9 mouse cellular contexts compared by ENCODE assay signal in genomic region chr5:25025309-25026019, GRCm38 (mm10).
DNase-seq lines count a peak whose midpoint lies in the region; ATAC-seq and TF ChIP-seq lines count a peak whose summit lies in the region.
"Had no signal": no experiment of that assay in that cellular context is flagged by ENCODE, and none has a peak within 500 bp of the region (broad histone marks: within the 10 kb centered on the region; RNA-seq: fewer than 3 reads in every experiment).

No protein-coding gene starts in this region.

- peaks cover 8% of the 10 kb centered on the region for H3K4me1 ChIP-seq in kidney, embryonic 15.5 days
- H3K4me1 ChIP-seq: embryonic facial prominence, embryonic 13.5 days had no signal

- H3K9me3 ChIP-seq in kidney, embryonic 15.5 days (replicated peaks): no peaks in the 10 kb centered on the region
- H3K9me3 ChIP-seq: embryonic facial prominence, embryonic 13.5 days had no signal

- H3K36me3 ChIP-seq in kidney, embryonic 15.5 days: no peaks in the 10 kb centered on the region; the same call in 1 of the 2 replicates
- H3K36me3 ChIP-seq: embryonic facial prominence, embryonic 13.5 days had no signal

- H3K4me2 ChIP-seq in kidney, embryonic 15.5 days: no peak overlapping the region
- H3K4me2 ChIP-seq: embryonic facial prominence, embryonic 13.5 days had no signal

- peak; percentile 28 for TF ChIP-seq CTCF in gastrocnemius, adult 2 months (IDR thresholded peaks at IDR 0.05)

- intact Hi-C loops in gastrocnemius, adult 2 months (cut with DNase I): loop anchor here (5.0 kb wide), 1 partner anchor 72 kb away; no protein-coding TSS in a partner anchor

- no peak overlapping the region for H3K9ac ChIP-seq in kidney, embryonic 15.5 days
- H3K9ac ChIP-seq: embryonic facial prominence, embryonic 13.5 days had no signal

- peak overlapping the region; percentile 53 for H3K27ac ChIP-seq in gastrocnemius, adult 2 months
- no peak overlapping the region for H3K27ac ChIP-seq in kidney, embryonic 15.5 days
- H3K27ac ChIP-seq: embryonic facial prominence, embryonic 13.5 days had no signal

- DNase-seq in kidney, adult 18-20 months: peak; percentile 21
- no peak for DNase-seq in kidney, adult 11 months
- peak; percentile 78 for DNase-seq in gastrocnemius, adult 2 months
- peak; percentile 71 for DNase-seq in skeletal muscle tissue, adult 2 months (ENCODE audit: low read depth, low spot score)
- DNase-seq in embryo, embryonic 11 days: no peak
- no peak for DNase-seq in layer of hippocampus, postnatal 10 days (ENCODE audit: low spot score in 2 of 2)

- WGBS in kidney, embryonic 15.5 days: 54% methylated on average over 12 of the region's 12 CpGs

- peak; percentile 58; the same call in 1 of the 2 replicates for ATAC-seq in kidney, embryonic 15.5 days (replicated peaks; ENCODE audit: low FRiP score)
- ATAC-seq in inflammation-experienced regulatory T-cells, adult 6 months: no peak

- H3K4me3 ChIP-seq in gastrocnemius, adult 2 months: peak overlapping the region; percentile 61
- H3K4me3 ChIP-seq in kidney, embryonic 15.5 days (replicated peaks): no peak overlapping the region
- H3K4me3 ChIP-seq: embryonic facial prominence, embryonic 13.5 days had no signal

- no peaks in the 10 kb centered on the region for H3K27me3 ChIP-seq in kidney, embryonic 15.5 days
- H3K27me3 ChIP-seq: embryonic facial prominence, embryonic 13.5 days had no signal

Comparison
In these comparisons a context has a peak if more than half of its experiments do, and no peak if none do; other contexts are left out.
1. DNase-seq: peak in kidney, adult 18-20 months (single experiment), gastrocnemius, adult 2 months (single experiment) and skeletal muscle tissue, adult 2 months (single experiment); none in kidney, adult 11 months (single experiment), embryo, embryonic 11 days (single experiment) and layer of hippocampus, postnatal 10 days (0 of 2).